Mouse (Mus musculus): Measurements from ENCODE around the gene AI837181. TPM values are rescaled to one million over a fixed set of nuclear protein-coding genes. Genes with fewer than 3 reads are reported as not detected.

Gene AI837181
- polyA plus RNA-seq (2012; rRNA removed) = 76.4 and 95.8 TPM in 2 replicates

GRCm38 (mm10) chr19:5424782-5425741, at the start of gene AI837181, which contains the start of gene Drap1:
AI837181 (plus strand) TSS chr19:5425144.
Drap1 (minus strand) TSS chr19:5424979.
- DNase-seq (ENCODE audit: low read depth in 1 of 2, low spot score in 2 of 2) = peak; percentile 87 to 92
- Histone ChIP-seq H3K4me3 (ENCODE audit: extremely low read depth, insufficient read depth, insufficient read length) (peak within 1 kb of the TSS; percentile 96), H3K4me1 (ENCODE audit: control insufficient read depth, insufficient read depth, insufficient read length) (peaks cover 16% of the 10 kb centered on the region), H3K36me3 (ENCODE audit: control insufficient read depth, insufficient read depth, low read length) (peaks cover 27% of the 10 kb centered on the region), H3K27me3 (ENCODE audit: control insufficient read depth, insufficient read depth, low read length) (no peaks in the 10 kb centered on the region), H3K27ac (ENCODE audit: insufficient read depth, low read length) (peak within 1 kb of the TSS; percentile 96)
- TF ChIP-seq POLR2A (IDR thresholded peaks at IDR 0.05; ENCODE audit: low read depth, low read length) = peak; percentile 5; the same call in 1 of the 2 replicates
- TF ChIP-seq CTCF (IDR thresholded peaks at IDR 0.05; ENCODE audit: extremely low read depth, insufficient read depth, insufficient read length, insufficient replicate concordance) = no peak
- under 1% methylated on average over 72 of the region's 87 CpGs for WGBS

- no peaks in the 10 kb centered on the region for H3K4me1 ChIP-seq (ENCODE audit: control insufficient read depth, insufficient read depth, insufficient read length)
- H3K36me3 ChIP-seq (ENCODE audit: control insufficient read depth, insufficient read depth, low read length) = peaks cover 39% of the 10 kb centered on the region
- TF ChIP-seq POLR2A (IDR thresholded peaks at IDR 0.05; ENCODE audit: low read depth, low read length) = no peak
- no peak for TF ChIP-seq CTCF (IDR thresholded peaks at IDR 0.05; ENCODE audit: extremely low read depth, insufficient read depth, insufficient read length, insufficient replicate concordance)
These were observed 47.5 kb upstream of the AI837181 start for GRCm38 (mm10) chr19:5377446-5377845.

DNA sequence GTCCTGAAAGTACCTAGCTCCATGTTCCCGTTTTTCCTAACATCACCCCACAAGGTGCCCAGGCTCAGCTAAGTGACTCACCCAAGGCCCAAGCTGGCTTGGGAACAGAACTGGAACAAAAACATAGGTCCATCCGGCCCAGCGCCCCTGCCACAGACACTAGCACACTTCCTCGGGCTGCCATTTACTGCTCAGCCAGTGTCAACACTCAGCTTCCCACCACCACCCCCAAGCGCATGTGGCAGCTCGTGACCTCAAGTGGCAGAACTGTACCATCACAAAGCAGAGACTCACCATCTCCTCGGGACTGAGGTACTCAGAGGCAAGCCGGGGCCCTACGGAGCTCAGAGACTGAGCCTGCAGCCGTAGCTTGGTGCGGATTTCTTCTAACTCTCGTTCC, 41.6 kb upstream of the AI837181 start:
- no peak overlapping the region for H3K27ac ChIP-seq (ENCODE audit: insufficient read depth, low read length)
- peaks cover 66% of the 10 kb centered on the region for H3K36me3 ChIP-seq (ENCODE audit: control insufficient read depth, insufficient read depth, low read length)
- no peaks in the 10 kb centered on the region for H3K4me1 ChIP-seq (ENCODE audit: control insufficient read depth, insufficient read depth, insufficient read length)
- H3K27me3 ChIP-seq (ENCODE audit: control insufficient read depth, insufficient read depth, low read length) = no peaks in the 10 kb centered on the region
- WGBS = 96% methylated on average over 12 of the region's 12 CpGs
- DNase-seq (ENCODE audit: low read depth in 1 of 2, low spot score in 2 of 2) = no peak
- no peak for TF ChIP-seq CTCF (IDR thresholded peaks at IDR 0.05; ENCODE audit: extremely low read depth, insufficient read depth, insufficient read length, insufficient replicate concordance)
- TF ChIP-seq POLR2A (IDR thresholded peaks at IDR 0.05; ENCODE audit: low read depth, low read length) = no peak
- no peak overlapping the region for H3K4me3 ChIP-seq (ENCODE audit: extremely low read depth, insufficient read depth, insufficient read length)

More at GRCm38 (mm10) chr19:5377446-5377845, 47.5 kb upstream of the AI837181 start:
- DNase-seq (ENCODE audit: low read depth in 1 of 2, low spot score in 2 of 2) = no peak
- Histone ChIP-seq H3K27ac (ENCODE audit: insufficient read depth, low read length) (no peak overlapping the region), H3K27me3 (ENCODE audit: control insufficient read depth, insufficient read depth, low read length) (no peaks in the 10 kb centered on the region), H3K4me3 (ENCODE audit: extremely low read depth, insufficient read depth, insufficient read length) (no peak overlapping the region)
- 96% methylated on average over 1 of the region's 1 CpGs for WGBS

DNA sequence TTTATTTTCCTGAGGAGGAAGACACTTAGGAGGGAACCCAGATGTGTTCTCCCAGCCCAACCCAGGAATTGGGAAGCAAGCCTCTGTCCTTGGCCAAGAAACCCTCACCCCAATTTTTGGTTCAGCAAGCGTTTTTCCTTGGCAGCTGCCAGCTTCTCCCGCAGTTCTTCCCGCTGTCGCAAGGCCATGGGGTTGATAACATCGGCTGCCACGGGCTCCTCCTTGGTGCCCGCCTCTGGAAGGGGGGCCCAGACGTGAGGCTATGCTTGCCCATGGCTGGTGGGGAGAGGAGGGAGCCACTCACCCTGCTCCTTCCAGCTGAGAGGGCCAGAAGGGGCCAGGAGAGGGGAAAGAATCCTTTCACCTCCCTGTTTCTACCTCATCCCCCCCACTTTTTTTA, 40.2 kb upstream of the AI837181 start:
- TF ChIP-seq POLR2A (IDR thresholded peaks at IDR 0.05; ENCODE audit: low read depth, low read length) = no peak
- TF ChIP-seq CTCF (IDR thresholded peaks at IDR 0.05; ENCODE audit: extremely low read depth, insufficient read depth, insufficient read length, insufficient replicate concordance) = no peak
- Histone ChIP-seq H3K4me1 (ENCODE audit: control insufficient read depth, insufficient read depth, insufficient read length) (no peaks in the 10 kb centered on the region; the same call in 1 of the 2 replicates), H3K36me3 (ENCODE audit: control insufficient read depth, insufficient read depth, low read length) (peaks cover 57% of the 10 kb centered on the region), H3K27me3 (ENCODE audit: control insufficient read depth, insufficient read depth, low read length) (no peaks in the 10 kb centered on the region), H3K4me3 (ENCODE audit: extremely low read depth, insufficient read depth, insufficient read length) (no peak overlapping the region), H3K27ac (ENCODE audit: insufficient read depth, low read length) (no peak overlapping the region)
- WGBS = 95% methylated on average over 8 of the region's 8 CpGs
- no peak for DNase-seq (ENCODE audit: low read depth in 1 of 2, low spot score in 2 of 2)

DNA sequence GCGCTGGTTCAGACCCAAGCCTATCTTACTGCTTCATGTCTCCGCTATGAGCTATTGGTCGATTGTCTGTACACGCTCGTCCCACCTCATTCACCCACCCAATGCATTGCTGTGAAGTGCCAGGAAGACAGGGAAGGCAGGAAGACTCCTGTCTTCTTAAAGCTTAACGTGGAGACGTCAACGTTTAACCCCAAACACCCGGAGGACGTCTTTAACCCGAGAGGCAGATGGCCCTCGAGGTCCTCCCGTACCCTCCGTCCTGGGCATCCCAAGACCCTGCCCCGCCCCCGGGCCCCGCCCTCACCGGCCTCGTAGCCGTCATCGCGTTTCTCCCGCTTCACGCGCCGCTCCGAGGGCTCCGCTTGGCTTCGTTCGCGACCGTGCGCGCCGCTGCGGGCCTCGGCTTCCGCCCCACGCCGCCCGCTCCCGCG, 36.9 kb upstream of the AI837181 start:
- no peak for DNase-seq (ENCODE audit: low read depth in 1 of 2, low spot score in 2 of 2)
- Histone ChIP-seq H3K36me3 (ENCODE audit: control insufficient read depth, insufficient read depth, low read length) (peaks cover 25% of the 10 kb centered on the region), H3K4me1 (ENCODE audit: control insufficient read depth, insufficient read depth, insufficient read length) (peaks cover 7% of the 10 kb centered on the region; the same call in 1 of the 2 replicates), H3K27ac (ENCODE audit: insufficient read depth, low read length) (peak overlapping the region; percentile 90), H3K4me3 (ENCODE audit: extremely low read depth, insufficient read depth, insufficient read length) (peak overlapping the region; percentile 93), H3K27me3 (ENCODE audit: control insufficient read depth, insufficient read depth, low read length) (no peaks in the 10 kb centered on the region)
- 1% methylated on average over 42 of the region's 43 CpGs for whole genome bisulfite sequencing
- TF ChIP-seq POLR2A (IDR thresholded peaks at IDR 0.05; ENCODE audit: low read depth, low read length) (no peak), CTCF (IDR thresholded peaks at IDR 0.05; ENCODE audit: extremely low read depth, insufficient read depth, insufficient read length, insufficient replicate concordance) (no peak)

- 1% methylated on average over 43 of the region's 43 CpGs for WGBS
These were observed 36.2 kb upstream of the AI837181 start, which contains the start of gene Sart1 for GRCm38 (mm10) chr19:5388588-5389242. Sart1 (minus strand) TSS chr19:5388703.

More at GRCm38 (mm10) chr19:5388588-5389242, 36.2 kb upstream of the AI837181 start, which contains the start of gene Sart1:
- Histone ChIP-seq H3K27me3 (ENCODE audit: control insufficient read depth, insufficient read depth, low read length) (no peaks in the 10 kb centered on the region), H3K36me3 (ENCODE audit: control insufficient read depth, insufficient read depth, low read length) (peaks cover 18% of the 10 kb centered on the region), H3K4me1 (ENCODE audit: control insufficient read depth, insufficient read depth, insufficient read length) (peaks cover 7% of the 10 kb centered on the region; the same call in 1 of the 2 replicates), H3K4me3 (ENCODE audit: extremely low read depth, insufficient read depth, insufficient read length) (peak within 1 kb of the TSS; percentile 97), H3K27ac (ENCODE audit: insufficient read depth, low read length) (peak within 1 kb of the TSS; percentile 99)
- peak; percentile 93 to 95 for DNase-seq (ENCODE audit: low read depth in 1 of 2, low spot score in 2 of 2)
- TF ChIP-seq POLR2A (IDR thresholded peaks at IDR 0.05; ENCODE audit: low read depth, low read length) (peak; percentile 96), CTCF (IDR thresholded peaks at IDR 0.05; ENCODE audit: extremely low read depth, insufficient read depth, insufficient read length, insufficient replicate concordance) (no peak)
